Mouse (Mus musculus) CH12.LX (cell line): ENCODE data around the gene Iba57. TPM values are rescaled to one million over a fixed set of nuclear protein-coding genes. Genes with fewer than 3 reads are reported as not detected.

Source experiments
- DNase-seq: peaks from one replicate; pipeline ENCODE4 v3.0.0-alpha.2; 2013; ENCODE audit errors: extremely low read depth
- H3K27ac ChIP-seq: 2 replicates; pipeline ENCODE4 v1.5.1; 2012; ENCODE audit warnings: low read depth, mild to moderate bottlenecking, control low read depth, moderate library complexity; ENCODE audit not compliant: insufficient read depth
- H3K27me3 ChIP-seq: replicated peaks from 2 replicates; pipeline ENCODE3; 2012; ENCODE audit warnings: inconsistent platforms
- H3K36me3 ChIP-seq, 2 experiments: replicated peaks in 1 of 2; 2 replicates each; pipeline versions ENCODE3 to v1.6.1; 2012; ENCODE audit warnings: inconsistent platforms in 1 of 2, low read length in 1 of 2, mild to moderate bottlenecking in 1 of 2, mixed read lengths in 1 of 2, moderate library complexity in 1 of 2; ENCODE audit not compliant: control insufficient read depth in 1 of 2, insufficient read depth in 1 of 2
- H3K4me1 ChIP-seq, 2 experiments: 2 replicates each; pipeline ENCODE4 v1.6.1; 2012; ENCODE audit warnings: inconsistent platforms in 1 of 2, moderate library complexity in 1 of 2; ENCODE audit not compliant: insufficient read depth in 2 of 2, control insufficient read depth in 1 of 2
- H3K4me2 ChIP-seq: 2 replicates; pipeline ENCODE4 v1.6.1; 2012; ENCODE audit warnings: low read depth, mild to moderate bottlenecking, control low read depth; ENCODE audit not compliant: poor library complexity, insufficient read depth, severe bottlenecking
- H3K4me3 ChIP-seq, 3 experiments: fragments of 150-350 bp in 1 of 3; sonication (generic) in 1 of 3; replicated peaks in 1 of 3; 2 replicates each; pipeline versions ENCODE3 to v1.5.1; 2011 to 2012; ENCODE audit warnings: low read depth in 2 of 3, low read length in 2 of 3, mild to moderate bottlenecking in 2 of 3, moderate library complexity in 2 of 3, control low read depth in 1 of 3, improper control_type of control experiment in 1 of 3, inconsistent platforms in 1 of 3, mixed read lengths in 1 of 3; ENCODE audit not compliant: poor library complexity in 1 of 3
- H3K79me2 ChIP-seq: replicated peaks from 2 replicates; pipeline ENCODE4 v1.6.1; 2012; ENCODE audit warnings: mild to moderate bottlenecking, moderate library complexity; ENCODE audit not compliant: control insufficient read depth, poor library complexity, insufficient read depth, severe bottlenecking; ENCODE audit errors: extremely low read depth
- H3K9ac ChIP-seq: 2 replicates; pipeline ENCODE4 v1.6.1; 2012; ENCODE audit warnings: low read depth, mild to moderate bottlenecking, control low read depth, moderate library complexity; ENCODE audit not compliant: insufficient read depth
- H3K9me3 ChIP-seq: replicated peaks from 2 replicates; pipeline ENCODE3; 2012; ENCODE audit warnings: low read length, inconsistent platforms, mixed read lengths
- CHD1 ChIP-seq: IDR thresholded peaks from 2 replicates; pipeline ENCODE4 v1.6.1; 2012; ENCODE audit warnings: low read depth, low read length, improper control_type of control experiment, inconsistent platforms
- CHD2 ChIP-seq: IDR thresholded peaks from 2 replicates; pipeline ENCODE4 v1.6.1; 2011; ENCODE audit warnings: low read length, improper control_type of control experiment
- CTCF ChIP-seq, 2 experiments: IDR thresholded peaks in 1 of 2; conservative IDR thresholded peaks in 1 of 2; 2 replicates each; pipeline ENCODE4 v1.5.1; 2011 to 2012; ENCODE audit warnings: low read depth in 2 of 2, low read length in 2 of 2, improper control_type of control experiment in 1 of 2, inconsistent platforms in 1 of 2, mild to moderate bottlenecking in 1 of 2, moderate library complexity in 1 of 2
- EP300 ChIP-seq: IDR thresholded peaks from 2 replicates; pipeline ENCODE4 v1.6.1; 2011; ENCODE audit warnings: low read length, improper control_type of control experiment
- ETS1 ChIP-seq: conservative IDR thresholded peaks from 2 replicates; pipeline ENCODE4 v1.6.1; 2012; ENCODE audit warnings: low read depth, mild to moderate bottlenecking, inconsistent platforms, low read length, improper control_type of control experiment, moderate library complexity
- GABPA ChIP-seq: IDR thresholded peaks from 2 replicates; pipeline ENCODE4 v1.6.1; 2012; ENCODE audit warnings: low read depth, low read length, improper control_type of control experiment, inconsistent platforms; ENCODE audit not compliant: insufficient replicate concordance
- IRF4 ChIP-seq: IDR thresholded peaks from 2 replicates; pipeline ENCODE4 v1.6.1; 2014; ENCODE audit warnings: low read depth, mild to moderate bottlenecking, inconsistent platforms, low read length, improper control_type of control experiment
- JUND ChIP-seq: conservative IDR thresholded peaks from 2 replicates; pipeline ENCODE4 v1.6.1; 2011; ENCODE audit warnings: low read depth, low read length, improper control_type of control experiment
- KAT2A ChIP-seq: IDR thresholded peaks from 2 replicates; pipeline ENCODE4 v1.6.1; 2012; ENCODE audit warnings: low read length, improper control_type of control experiment, inconsistent platforms; ENCODE audit not compliant: insufficient replicate concordance
- MXI1 ChIP-seq: IDR thresholded peaks from 2 replicates; pipeline ENCODE4 v1.6.1; 2011; ENCODE audit warnings: mild to moderate bottlenecking, low read depth, low read length, improper control_type of control experiment
- MYC ChIP-seq: IDR thresholded peaks from 2 replicates; pipeline ENCODE4 v1.6.1; 2011; ENCODE audit warnings: low read depth, mild to moderate bottlenecking, improper control_type of control experiment, low read length
- NELFE ChIP-seq: IDR thresholded peaks from 2 replicates; pipeline ENCODE4 v1.6.1; 2011; ENCODE audit warnings: low read depth, low read length, improper control_type of control experiment
- RCOR1 ChIP-seq: conservative IDR thresholded peaks from 2 replicates; pipeline ENCODE4 v1.6.1; 2012; ENCODE audit warnings: low read depth, mild to moderate bottlenecking, inconsistent platforms, low read length, improper control_type of control experiment
- SMC3 ChIP-seq: IDR thresholded peaks from 2 replicates; pipeline ENCODE4 v1.6.1; 2011; ENCODE audit warnings: low read depth, low read length, improper control_type of control experiment
- TCF12 ChIP-seq: IDR thresholded peaks from 2 replicates; pipeline ENCODE4 v1.6.1; 2014; ENCODE audit warnings: low read depth, mild to moderate bottlenecking, inconsistent platforms, low read length, improper control_type of control experiment
- UBTF ChIP-seq: IDR thresholded peaks from 2 replicates; pipeline ENCODE4 v1.6.1; 2012; ENCODE audit warnings: low read depth, mild to moderate bottlenecking, inconsistent platforms, low read length, improper control_type of control experiment, moderate library complexity
- USF1 ChIP-seq: IDR thresholded peaks from 2 replicates; pipeline ENCODE4 v1.6.1; 2014; ENCODE audit warnings: low read depth, mild to moderate bottlenecking, inconsistent platforms, low read length, improper control_type of control experiment
- USF2 ChIP-seq: conservative IDR thresholded peaks from 2 replicates; pipeline ENCODE4 v1.6.1; 2011; ENCODE audit warnings: low read depth, low read length, improper control_type of control experiment
- ZC3H11A ChIP-seq: IDR thresholded peaks from 2 replicates; pipeline ENCODE4 v1.6.1; 2012; ENCODE audit warnings: low read depth, mild to moderate bottlenecking, inconsistent platforms, low read length, improper control_type of control experiment
- ZMIZ1 ChIP-seq: IDR thresholded peaks from 2 replicates; pipeline ENCODE4 v1.6.1; 2012; ENCODE audit warnings: low read depth, mild to moderate bottlenecking, inconsistent platforms, low read length, improper control_type of control experiment
- ZNF384 ChIP-seq: IDR thresholded peaks from 2 replicates; pipeline ENCODE4 v1.6.1; 2012; ENCODE audit warnings: low read depth, low read length, improper control_type of control experiment, inconsistent platforms
- dilution Hi-C: fragments of 300-500 bp; cut with MboI; formaldehyde crosslinking; loops from 2 replicates; pipeline ENCODE4 v1.14.3; 2020; ENCODE audit warnings: low sequenced_read_pairs; ENCODE audit not compliant: extremely low pct_unique_long_range_greater_than_20kb, extremely low pct_ligation_motif_present
- in situ Hi-C: fragments of 300-500 bp; cut with MboI; formaldehyde crosslinking; loops from 3 replicates; pipeline ENCODE4 v1.14.3; 2019; ENCODE audit warnings: low sequenced_read_pairs, low pct_ligation_motif_present, low pct_unique_long_range_greater_than_20kb, mixed read lengths
- polyA plus RNA-seq: library from polyadenylated mRNA; unstranded; fragments of >175 nt; gene quantifications from 2 replicates; pipeline ENCODE4 v1.2.1, GENCODE M21; 2012; ENCODE audit warnings: low read depth; ENCODE audit not compliant: insufficient read length
- total RNA-seq, 2 experiments: library from RNA; depleted of rRNA; stranded (reverse); fragments of 300-350 nt in 1 of 2; fragments of >200 nt in 1 of 2; gene quantifications; 2 replicates each; pipeline ENCODE4 v1.2.3; 2012 to 2014

Iba57 gene
- total and polyA plus RNA-seq, 3 experiments = 4.0 to 7.5 (median 4.6) TPM

- no peak; the same call in 1 of the 2 replicates for TF ChIP-seq RCOR1
- TF ChIP-seq USF2 = no peak
- peak; percentile 47; the same call in 1 of the 2 replicates for TF ChIP-seq CHD2
- peak; percentile 71; the same call in 1 of the 2 replicates for TF ChIP-seq UBTF
- TF ChIP-seq NELFE = peak; percentile 99
- TF ChIP-seq EP300 = no peak
- TF ChIP-seq CTCF (conservative IDR thresholded peaks at IDR 0.05 in 1 of 2, IDR thresholded peaks at IDR 0.05 in 1 of 2; ENCODE audit: low read depth in 2 of 2, low read length in 2 of 2) = no peak
- TF ChIP-seq SMC3 = no peak
- no peak for TF ChIP-seq JUND
Measured at GRCm38 (mm10) chr11:59191231-59192058, 27.9 kb upstream of the Iba57 start (continued).

GRCm38 (mm10) chr11:59187706-59188105, 24.2 kb upstream of the Iba57 start:
- Histone ChIP-seq H3K4me2 (no peak overlapping the region), H3K4me1 (peaks cover 11 to 39% of the 10 kb centered on the region in 2 experiments), H3K79me2 (no peaks in the 10 kb centered on the region), H3K27ac (no peak overlapping the region), H3K4me3 (no peak overlapping the region), H3K36me3 (peaks cover 34 to 71% of the 10 kb centered on the region in 2 experiments), H3K9me3 (no peaks in the 10 kb centered on the region), H3K9ac (no peak overlapping the region), H3K27me3 (no peaks in the 10 kb centered on the region)
- in situ Hi-C loops (loop anchor here (5.0 kb wide), 1 partner anchor 85 kb away; no protein-coding TSS in a partner anchor), dilution Hi-C loops (no loop called here)
- TF ChIP-seq ZNF384 = no peak
- no peak for TF ChIP-seq ZMIZ1
- no peak for TF ChIP-seq MYC
- no peak for TF ChIP-seq KAT2A
- no peak for TF ChIP-seq USF2
- no peak for TF ChIP-seq ETS1
- no peak for TF ChIP-seq ZC3H11A
- no peak for TF ChIP-seq RCOR1
- no peak for TF ChIP-seq CHD1
- TF ChIP-seq UBTF = no peak
- TF ChIP-seq SMC3 = no peak
- TF ChIP-seq USF1 = no peak
- no peak for TF ChIP-seq GABPA
- no peak for TF ChIP-seq IRF4
- TF ChIP-seq MXI1 = no peak
- TF ChIP-seq TCF12 = no peak
- DNase-seq = no peak
